Mouse (Mus musculus): ENCODE data around the gene Alg2. TPM values are rescaled to one million over a fixed set of nuclear protein-coding genes. Genes with fewer than 3 reads are reported as not detected.

The Alg2 gene
- polyA plus RNA-seq (2014; fragmentation: Illumina TruSeq; extraction: RNeasy Lipid Tissue Mini Kit (QIAGEN cat#74804); ENCODE audit: low read depth, low replicate concordance): 24.0 TPM

GRCm38 (mm10) chr4:47473968-47474729 is at the start of gene Alg2, which contains the start of gene Sec61b:
TSS of gene Alg2 (minus strand) at chr4:47474333.
TSS of gene Sec61b (plus strand) at chr4:47474658.

Other genes starting within 250 kb of the Alg2 start
- gene Tgfbr1, start 121.1 kb downstream of the Alg2 start, polyA plus RNA-seq (2014; fragmentation: Illumina TruSeq; extraction: RNeasy Lipid Tissue Mini Kit (QIAGEN cat#74804); ENCODE audit: low read depth, low replicate concordance): 77.9 TPM
- 167 TPM for gene Sec61b, start 325 bp upstream of the Alg2 start, polyA plus RNA-seq (2014; fragmentation: Illumina TruSeq; extraction: RNeasy Lipid Tissue Mini Kit (QIAGEN cat#74804); ENCODE audit: low read depth, low replicate concordance)

Data from sigmoid colon, adult 10 weeks (tissue).